Mouse (Mus musculus) heart, postnatal 4 days (tissue): ENCODE results near the gene Olfr1368. TPM values are rescaled to one million over a fixed set of nuclear protein-coding genes. Genes with fewer than 3 reads are reported as not detected.
"Not testable (repeated sequence)": the region's sequence is repeated elsewhere in the genome, so short reads cannot be mapped to it uniquely, and the experiment has no call there.

Experiments
- DNase-seq: peaks from one replicate; pipeline ENCODE4 v3.0.0; 2021
- total RNA-seq, 2 experiments: library from RNA; stranded (reverse); gene quantifications; 2 replicates each; pipeline ENCODE4 v1.2.3; 2021

Gene Olfr1368
- total RNA-seq, 2 experiments from 2014 or later, result not detected

- DNase-seq, result peak; percentile 82
Observed at GRCm38 (mm10) chr13:21166936-21167909, 21.6 kb upstream of the Olfr1368 start.

DNA sequence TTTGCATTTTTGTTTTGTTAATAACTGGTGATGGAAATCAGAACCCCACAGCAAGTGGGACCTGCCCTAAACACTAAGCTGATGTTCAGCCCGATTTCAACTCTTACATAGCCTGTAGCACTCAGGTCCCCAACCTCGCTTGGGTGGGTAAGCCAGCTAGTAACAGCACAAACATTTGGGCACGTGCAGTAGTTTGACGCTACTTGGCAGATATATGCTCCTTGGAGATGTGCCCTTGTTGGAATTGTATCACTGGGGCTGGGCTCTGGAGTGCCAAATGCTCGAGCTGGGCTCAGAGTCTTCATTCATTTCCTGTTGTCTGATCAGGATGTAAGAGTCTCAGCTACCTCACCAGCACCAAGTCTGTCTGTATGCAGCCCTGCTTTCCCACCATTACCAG lies 16.9 kb upstream of the Olfr1368 start:
- no peak for DNase-seq

- DNase-seq, result no peak
Observed at GRCm38 (mm10) chr13:21161591-21161990, 15.9 kb upstream of the Olfr1368 start.

GRCm38 (mm10) chr13:21160657-21161590 lies 15.3 kb upstream of the Olfr1368 start:
- peak; percentile 96 for DNase-seq

- no peak for DNase-seq
Observed at GRCm38 (mm10) chr13:21160041-21160511, 14.4 kb upstream of the Olfr1368 start.

DNA sequence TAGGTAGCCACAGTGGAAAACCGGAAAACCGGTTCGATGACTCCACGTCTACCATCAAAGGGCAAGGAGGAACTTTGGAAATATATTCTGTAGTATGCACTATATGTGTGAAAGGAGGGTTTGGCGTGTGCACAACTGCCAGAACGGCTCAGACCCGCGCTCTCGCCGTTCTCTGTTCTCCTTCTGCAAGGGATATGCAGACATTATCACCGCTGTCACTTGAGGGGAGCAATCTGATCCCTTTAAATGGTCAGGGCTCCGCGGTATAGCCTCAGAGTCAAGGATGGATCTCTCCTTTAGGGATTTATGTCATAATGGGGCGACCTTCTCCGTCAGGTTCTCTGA lies 13.8 kb upstream of the Olfr1368 start:
- no peak for DNase-seq

GRCm38 (mm10) chr13:21158785-21159474 lies 13.3 kb upstream of the Olfr1368 start:
- peak; percentile 91 for DNase-seq

DNA sequence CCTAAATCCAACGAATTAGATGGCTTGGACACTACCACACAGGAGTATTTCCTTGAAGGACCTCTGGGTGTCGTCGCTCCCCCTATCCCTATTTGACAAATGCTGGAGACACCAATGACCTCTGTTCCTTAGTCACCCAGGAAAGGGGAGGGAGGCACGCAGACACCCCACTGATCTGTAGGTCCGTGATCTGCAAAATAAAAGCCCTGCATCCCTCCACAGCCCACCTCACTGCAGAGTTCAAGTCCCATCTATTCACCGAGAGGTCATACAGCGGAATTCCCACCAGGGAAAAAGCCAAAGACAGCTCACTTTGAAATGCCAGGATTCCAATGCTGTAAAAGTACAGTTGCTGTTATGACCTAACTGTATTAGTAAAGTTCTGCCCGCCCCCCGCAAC lies 12.4 kb upstream of the Olfr1368 start:
- DNase-seq, result no peak

DNA sequence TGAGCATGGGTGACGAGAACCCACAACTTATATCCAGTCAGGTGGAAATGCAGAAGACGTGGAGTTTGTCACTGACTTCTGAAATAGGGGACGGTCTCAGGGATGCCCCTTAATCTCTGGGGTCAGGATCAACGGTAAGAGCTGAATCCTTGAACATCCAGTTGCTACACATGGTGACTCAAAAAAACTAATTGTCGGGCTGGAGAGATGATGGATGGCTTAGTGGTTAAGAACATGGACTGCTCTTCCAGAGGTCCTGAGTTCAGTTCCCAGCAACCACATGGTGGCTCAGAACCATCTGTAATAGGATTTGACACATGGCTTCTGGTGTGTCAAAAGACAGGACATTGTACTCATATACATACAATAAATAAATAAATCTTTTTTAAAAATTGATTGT lies 10.2 kb upstream of the Olfr1368 start:
- DNase-seq, result no peak

DNA sequence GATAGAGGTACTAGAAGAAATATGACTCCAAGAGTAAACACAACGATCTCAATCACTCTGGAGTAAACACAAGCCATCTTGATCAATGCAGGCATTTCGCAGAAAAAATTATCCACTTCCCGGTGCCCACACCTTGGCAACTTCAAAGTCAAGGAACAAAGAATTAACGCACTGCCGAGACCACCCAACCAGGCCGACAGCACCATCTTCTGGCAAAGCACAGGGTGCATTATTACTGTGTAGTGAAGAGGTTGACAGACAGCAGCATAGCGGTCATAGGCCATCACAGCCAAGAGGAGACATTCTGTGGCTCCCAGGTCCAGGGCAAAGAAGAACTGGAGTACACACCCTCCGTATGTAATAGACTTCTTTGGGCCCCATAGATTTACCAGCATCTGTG lies 3.2 kb downstream of the Olfr1368 start:
- peak; percentile 8 for DNase-seq

GRCm38 (mm10) chr13:21129339-21129738 lies 16.3 kb downstream of the Olfr1368 start, which contains the start of gene Olfr263:
Olfr263 (plus strand) TSS chr13:21129639.
- DNase-seq, result not testable (repeated sequence)

DNA sequence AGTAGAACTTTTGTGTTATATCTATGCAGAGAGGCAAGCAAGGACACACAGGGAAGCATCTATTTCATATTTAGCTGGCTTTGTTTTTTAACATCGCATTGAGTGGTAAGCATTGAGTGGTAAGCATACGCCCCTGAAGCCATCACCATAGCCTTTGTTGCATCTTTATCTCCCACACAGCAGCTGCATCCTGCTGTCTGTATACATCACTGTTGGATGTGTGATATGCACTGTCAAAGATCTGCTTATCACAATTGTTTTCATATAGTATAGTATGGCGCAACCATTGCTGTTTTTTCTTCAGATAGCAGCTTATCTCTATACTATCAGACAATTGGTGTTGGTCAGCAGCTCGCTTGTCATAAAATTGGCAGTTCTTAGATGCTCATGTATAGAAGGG lies 31.5 kb downstream of the Olfr1368 start:
- no peak for DNase-seq

GRCm38 (mm10) chr13:21111183-21111582 lies 34.5 kb downstream of the Olfr1368 start, which contains the start of gene Olfr1369-ps1:
Olfr1369-ps1 (plus strand) TSS chr13:21111483.
- not testable (repeated sequence) for DNase-seq

- no peak for DNase-seq
Observed at GRCm38 (mm10) chr13:21110441-21110840, 35.2 kb downstream of the Olfr1368 start.

DNA sequence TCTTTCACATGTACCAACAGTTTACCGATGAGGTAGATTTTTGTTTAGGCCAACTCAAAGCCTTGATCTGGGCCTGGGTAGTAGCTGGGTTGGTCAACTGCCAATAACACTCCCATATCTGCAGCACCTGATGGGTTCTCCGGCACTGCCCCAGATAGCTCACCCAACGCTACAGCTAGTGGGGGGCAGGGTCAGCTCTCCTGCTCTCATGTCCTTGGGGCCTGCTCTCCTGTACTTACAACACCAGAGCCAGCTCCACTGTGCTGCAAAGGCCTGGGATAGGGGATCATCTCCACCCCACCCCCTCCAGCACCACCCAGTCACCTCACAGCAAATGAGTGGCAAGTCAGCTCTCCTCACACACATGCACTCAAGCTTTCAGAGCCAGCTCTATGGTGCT lies 35.9 kb downstream of the Olfr1368 start:
- DNase-seq, result no peak

Other genes starting within 250 kb of the Olfr1368 start
- not detected for gene Olfr1370, start 70.9 kb downstream of the Olfr1368 start, total RNA-seq
- not detected for gene Olfr1369-ps1, start 34.4 kb downstream of the Olfr1368 start, total RNA-seq
- not detected for gene Olfr263, start 16.2 kb downstream of the Olfr1368 start, total RNA-seq
- 10 to 100 TPM; 43.2 to 43.9 TPM for gene Trim27, start 33.6 kb upstream of the Olfr1368 start, total RNA-seq
- gene Gpx5, start 146.9 kb upstream of the Olfr1368 start, total RNA-seq, result not detected
- gene Gpx6, start 166.3 kb upstream of the Olfr1368 start, total RNA-seq, result not detected
- gene Olfr1367, start 201.0 kb upstream of the Olfr1368 start, total RNA-seq, result not detected
- 1 to 10 TPM; 6.6 to 7.5 TPM for gene Zscan12, start 217.0 kb upstream of the Olfr1368 start, total RNA-seq